Mouse (Mus musculus) midbrain, embryonic 12.5 days (tissue): ENCODE results near the gene Filip1l. TPM values are rescaled to one million over a fixed set of nuclear protein-coding genes. Genes with fewer than 3 reads are reported as not detected.

ENCODE experiments used
- ATAC-seq: fragments of 200-750 bp; cut with Nextera tagmentation; 2 replicates; pipeline ENCODE4 v1.8.0; 2017; ENCODE audit warnings: low read depth, moderate TSS enrichment, moderate library complexity; ENCODE audit not compliant: low FRiP score
- H3K27ac ChIP-seq: fragments of 300-500 bp; sonication (generic); replicated peaks from 2 replicates; pipeline ENCODE4 v1.5.1; 2016; ENCODE audit warnings: mild to moderate bottlenecking
- H3K27me3 ChIP-seq: fragments of 300-500 bp; sonication (generic); 2 replicates; pipeline ENCODE4 v1.6.1; 2016; ENCODE audit warnings: mild to moderate bottlenecking
- H3K36me3 ChIP-seq: fragments of 300-500 bp; sonication (generic); 2 replicates; pipeline ENCODE4 v1.6.1; 2016
- H3K4me1 ChIP-seq: fragments of 300-500 bp; sonication (generic); 2 replicates; pipeline ENCODE4 v1.6.1; 2016
- H3K4me2 ChIP-seq: fragments of 300-500 bp; sonication (generic); replicated peaks from 2 replicates; pipeline ENCODE4 v1.6.1; 2016; ENCODE audit warnings: mild to moderate bottlenecking, moderate library complexity
- H3K4me3 ChIP-seq: fragments of 300-500 bp; sonication (generic); 2 replicates; pipeline ENCODE4 v1.5.1; 2016; ENCODE audit warnings: mild to moderate bottlenecking
- H3K9ac ChIP-seq: fragments of 300-500 bp; sonication (generic); replicated peaks from 2 replicates; pipeline ENCODE4 v1.6.1; 2016; ENCODE audit warnings: mild to moderate bottlenecking, moderate library complexity
- H3K9me3 ChIP-seq: fragments of 300-500 bp; sonication (generic); 2 replicates; pipeline ENCODE4 v1.6.1; 2016; ENCODE audit warnings: mild to moderate bottlenecking
- WGBS: fragments of 180-500 bp; shearing (Covaris S2); methylation state at CpG from one replicate; pipeline ENCODE4 v1.1.7; 2016; 5-methylcytosine and 5-hydroxymethylcytosine counted together
- polyA plus RNA-seq: library from polyadenylated mRNA; unstranded; fragments of >200 nt; fragmentation: Nextera tagmentation; extraction: Ambion mirVana; gene quantifications from 2 replicates; pipeline ENCODE4 v1.2.1, GENCODE M21; 2016

Filip1l gene
- polyA plus RNA-seq, result 6.4 and 7.0 TPM in 2 replicates

DNA sequence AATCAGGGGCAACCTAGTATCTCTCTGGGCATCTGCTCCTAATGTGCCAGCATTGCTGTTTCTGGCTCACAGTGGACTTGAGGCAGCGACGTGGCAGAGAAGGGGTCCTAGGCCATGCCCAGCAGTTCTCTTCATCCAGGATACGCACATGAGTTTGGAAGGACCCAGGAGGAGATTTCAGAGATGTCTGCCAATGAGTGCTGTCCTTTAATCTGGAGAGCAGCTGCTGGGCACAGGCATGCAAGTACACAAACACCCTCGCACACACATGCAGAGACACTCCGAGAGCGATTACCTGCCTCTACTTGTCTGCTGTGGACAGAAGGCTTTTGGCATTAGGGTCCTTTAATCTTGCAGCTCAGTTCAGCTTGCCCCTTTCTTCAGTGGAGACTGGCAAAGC lies at the start of gene Filip1l:
Gene Filip1l (plus strand): TSS at position 343 of the 400 bp plus-strand sequence.
- Histone ChIP-seq H3K4me1 (peaks cover 15% of the 10 kb centered on the region; the same call in 1 of the 2 replicates), H3K27ac (no peak within 1 kb of the TSS), H3K9me3 (no peaks in the 10 kb centered on the region), H3K4me2 (no peak within 1 kb of the TSS), H3K4me3 (no peak within 1 kb of the TSS), H3K9ac (no peak within 1 kb of the TSS), H3K27me3 (no peaks in the 10 kb centered on the region), H3K36me3 (no peaks in the 10 kb centered on the region)
- no peak for ATAC-seq
- 85% methylated on average over 6 of the region's 6 CpGs for WGBS

DNA sequence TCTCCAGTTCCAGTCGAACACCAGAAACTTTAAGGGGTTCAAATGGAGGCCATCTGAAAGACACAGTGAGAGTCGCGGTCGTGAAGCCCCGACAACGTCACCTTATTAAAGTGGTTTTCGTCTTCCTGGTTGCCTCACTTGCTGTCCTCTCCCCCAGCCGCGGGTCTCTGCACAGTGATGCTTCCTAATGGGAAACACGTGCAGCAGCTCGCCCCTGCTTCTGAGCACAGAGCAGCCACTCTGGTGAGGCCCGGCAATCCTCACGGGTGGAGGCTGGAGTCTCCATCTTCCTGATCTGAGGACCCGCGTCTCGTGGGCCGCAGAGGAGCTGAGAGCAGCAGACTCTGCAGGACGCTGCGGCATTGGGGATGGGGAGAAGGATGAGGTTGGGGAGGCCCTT lies 49.2 kb upstream of the Filip1l start:
- Histone ChIP-seq H3K9me3 (no peaks in the 10 kb centered on the region), H3K4me2 (no peak overlapping the region), H3K4me3 (no peak overlapping the region), H3K27ac (no peak overlapping the region), H3K4me1 (no peaks in the 10 kb centered on the region), H3K27me3 (no peaks in the 10 kb centered on the region), H3K9ac (no peak overlapping the region), H3K36me3 (no peaks in the 10 kb centered on the region)
- WGBS, result 67% methylated on average over 19 of the region's 19 CpGs
- no peak for ATAC-seq

- ATAC-seq, result no peak
- no peaks in the 10 kb centered on the region for H3K4me1 ChIP-seq
- no peaks in the 10 kb centered on the region for H3K27me3 ChIP-seq
- no peak overlapping the region for H3K27ac ChIP-seq
- WGBS, result 80% methylated on average over 6 of the region's 6 CpGs
- H3K9me3 ChIP-seq, result no peaks in the 10 kb centered on the region
- H3K4me2 ChIP-seq, result no peak overlapping the region
- no peak overlapping the region for H3K9ac ChIP-seq
- no peak overlapping the region for H3K4me3 ChIP-seq
- no peaks in the 10 kb centered on the region for H3K36me3 ChIP-seq
These were observed 47.4 kb upstream of the Filip1l start for GRCm38 (mm10) chr16:57305463-57305862.

DNA sequence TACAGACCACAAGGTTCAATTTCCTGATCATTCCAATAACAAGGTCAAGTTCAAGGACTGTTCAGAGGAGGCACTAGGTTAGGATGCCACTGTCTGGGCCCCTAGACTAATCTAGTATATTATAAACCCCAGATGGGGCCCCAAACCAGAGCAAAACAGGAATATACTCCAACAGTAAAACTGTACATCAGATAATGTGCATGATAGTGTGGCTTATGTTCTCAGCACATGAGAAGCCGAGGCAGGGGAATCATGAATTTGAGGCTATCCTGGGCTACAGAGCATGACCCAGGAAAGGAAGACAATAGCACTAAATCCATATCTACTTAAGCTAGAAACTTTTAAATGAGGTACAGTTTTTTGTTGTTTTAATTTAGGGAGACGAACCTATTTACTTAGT lies 40.8 kb upstream of the Filip1l start:
- Histone ChIP-seq H3K4me1 (no peaks in the 10 kb centered on the region), H3K4me2 (no peak overlapping the region), H3K4me3 (no peak overlapping the region), H3K9me3 (no peaks in the 10 kb centered on the region), H3K27ac (no peak overlapping the region), H3K9ac (no peak overlapping the region), H3K36me3 (no peaks in the 10 kb centered on the region), H3K27me3 (no peaks in the 10 kb centered on the region)
- WGBS, result 87% methylated on average over 2 of the region's 2 CpGs
- no peak for ATAC-seq

- Histone ChIP-seq H3K36me3 (no peaks in the 10 kb centered on the region), H3K27ac (no peak overlapping the region), H3K4me3 (no peak overlapping the region), H3K9ac (no peak overlapping the region), H3K27me3 (no peaks in the 10 kb centered on the region), H3K4me2 (no peak overlapping the region), H3K9me3 (no peaks in the 10 kb centered on the region), H3K4me1 (no peaks in the 10 kb centered on the region)
- WGBS, result 96% methylated on average over 3 of the region's 3 CpGs
- no peak for ATAC-seq
These were observed 39.4 kb upstream of the Filip1l start for GRCm38 (mm10) chr16:57313487-57313886.

GRCm38 (mm10) chr16:57314236-57314635 lies 38.7 kb upstream of the Filip1l start:
- Histone ChIP-seq H3K9me3 (no peaks in the 10 kb centered on the region), H3K4me2 (no peak overlapping the region), H3K4me1 (no peaks in the 10 kb centered on the region), H3K9ac (no peak overlapping the region), H3K36me3 (no peaks in the 10 kb centered on the region), H3K4me3 (no peak overlapping the region), H3K27me3 (no peaks in the 10 kb centered on the region), H3K27ac (no peak overlapping the region)
- no peak for ATAC-seq
- WGBS, result 76% methylated on average over 3 of the region's 3 CpGs

GRCm38 (mm10) chr16:57315026-57315425 lies 37.9 kb upstream of the Filip1l start:
- Histone ChIP-seq H3K4me2 (no peak overlapping the region), H3K36me3 (no peaks in the 10 kb centered on the region), H3K4me1 (no peaks in the 10 kb centered on the region), H3K4me3 (no peak overlapping the region), H3K27ac (no peak overlapping the region), H3K9me3 (no peaks in the 10 kb centered on the region), H3K9ac (no peak overlapping the region), H3K27me3 (no peaks in the 10 kb centered on the region)
- ATAC-seq, result no peak
- WGBS, result 92% methylated on average over 9 of the region's 9 CpGs

DNA sequence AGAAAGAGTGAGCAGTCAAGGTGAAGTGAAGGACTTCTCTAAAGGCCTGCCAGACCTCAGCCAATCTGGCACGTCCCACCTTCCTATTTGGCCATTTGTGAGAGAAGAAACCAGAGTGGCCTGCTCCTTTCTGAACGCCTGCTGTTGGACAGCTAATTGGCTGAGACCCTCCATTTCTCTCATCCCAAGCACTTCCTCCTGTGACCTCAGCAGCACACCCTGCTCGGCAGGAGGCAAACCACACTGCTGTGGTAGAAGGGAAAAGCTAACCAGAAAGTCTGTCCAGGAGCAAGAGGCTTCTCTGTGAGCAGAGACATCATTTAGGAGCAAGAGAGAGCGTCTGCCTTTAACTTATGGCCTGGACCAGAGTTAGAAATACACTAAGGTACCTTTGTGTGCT lies 35.8 kb upstream of the Filip1l start:
- no peak for ATAC-seq
- Histone ChIP-seq H3K36me3 (no peaks in the 10 kb centered on the region), H3K4me3 (no peak overlapping the region), H3K27me3 (no peaks in the 10 kb centered on the region), H3K4me1 (no peaks in the 10 kb centered on the region), H3K9me3 (no peaks in the 10 kb centered on the region), H3K9ac (no peak overlapping the region), H3K4me2 (no peak overlapping the region), H3K27ac (no peak overlapping the region)
- 74% methylated on average over 4 of the region's 4 CpGs for WGBS

DNA sequence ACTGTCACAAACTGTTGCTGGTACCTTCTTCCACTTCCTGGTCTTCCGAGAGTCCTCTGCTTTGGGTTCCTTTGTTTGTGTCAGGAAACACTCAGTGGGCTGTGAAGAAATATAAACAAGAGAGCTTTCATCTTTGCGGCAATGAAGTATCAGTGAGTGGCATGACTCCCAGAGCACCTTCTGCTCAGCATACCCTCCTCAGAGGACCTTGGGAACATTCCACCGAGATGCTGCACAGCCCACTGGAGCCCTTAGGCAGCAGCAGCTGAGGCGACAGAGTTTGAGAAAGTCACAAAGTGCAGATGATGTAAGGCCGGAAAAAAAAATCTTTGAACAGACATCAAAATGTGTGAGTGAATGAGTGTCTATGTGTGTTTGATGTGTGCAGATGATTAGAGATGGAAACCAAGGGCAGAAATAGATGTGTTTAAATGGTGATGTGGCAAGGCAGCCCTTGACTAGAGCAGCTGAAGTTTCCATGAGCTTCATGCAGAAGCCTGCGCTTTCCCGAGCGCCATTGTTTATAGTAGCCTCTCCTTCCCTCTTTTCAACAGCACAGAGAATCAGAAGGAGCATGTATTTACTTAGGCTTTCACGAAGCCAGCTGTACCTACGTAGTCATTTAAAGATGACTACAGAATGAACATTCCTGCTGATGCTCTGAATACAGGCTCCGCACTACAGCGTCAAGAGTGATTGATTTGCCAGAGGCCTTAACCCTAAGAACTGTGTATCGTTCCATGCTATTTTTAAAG lies 34.8 kb upstream of the Filip1l start:
- no peak overlapping the region for H3K4me2 ChIP-seq
- H3K9ac ChIP-seq, result no peak overlapping the region
- H3K9me3 ChIP-seq, result no peaks in the 10 kb centered on the region
- 70% methylated on average over 13 of the region's 13 CpGs for WGBS
- ATAC-seq, result no peak
- H3K27me3 ChIP-seq, result no peaks in the 10 kb centered on the region
- no peak overlapping the region for H3K27ac ChIP-seq
- no peaks in the 10 kb centered on the region for H3K36me3 ChIP-seq
- no peaks in the 10 kb centered on the region for H3K4me1 ChIP-seq
- H3K4me3 ChIP-seq, result no peak overlapping the region

GRCm38 (mm10) chr16:57318637-57319125 lies 34.2 kb upstream of the Filip1l start:
- no peaks in the 10 kb centered on the region for H3K9me3 ChIP-seq
- no peaks in the 10 kb centered on the region for H3K36me3 ChIP-seq
- H3K27ac ChIP-seq, result no peak overlapping the region
- H3K4me2 ChIP-seq, result no peak overlapping the region
- H3K27me3 ChIP-seq, result no peaks in the 10 kb centered on the region
- WGBS, result 91% methylated on average over 8 of the region's 8 CpGs
- H3K4me1 ChIP-seq, result no peaks in the 10 kb centered on the region
- ATAC-seq, result no peak
- H3K9ac ChIP-seq, result no peak overlapping the region
- no peak overlapping the region for H3K4me3 ChIP-seq

DNA sequence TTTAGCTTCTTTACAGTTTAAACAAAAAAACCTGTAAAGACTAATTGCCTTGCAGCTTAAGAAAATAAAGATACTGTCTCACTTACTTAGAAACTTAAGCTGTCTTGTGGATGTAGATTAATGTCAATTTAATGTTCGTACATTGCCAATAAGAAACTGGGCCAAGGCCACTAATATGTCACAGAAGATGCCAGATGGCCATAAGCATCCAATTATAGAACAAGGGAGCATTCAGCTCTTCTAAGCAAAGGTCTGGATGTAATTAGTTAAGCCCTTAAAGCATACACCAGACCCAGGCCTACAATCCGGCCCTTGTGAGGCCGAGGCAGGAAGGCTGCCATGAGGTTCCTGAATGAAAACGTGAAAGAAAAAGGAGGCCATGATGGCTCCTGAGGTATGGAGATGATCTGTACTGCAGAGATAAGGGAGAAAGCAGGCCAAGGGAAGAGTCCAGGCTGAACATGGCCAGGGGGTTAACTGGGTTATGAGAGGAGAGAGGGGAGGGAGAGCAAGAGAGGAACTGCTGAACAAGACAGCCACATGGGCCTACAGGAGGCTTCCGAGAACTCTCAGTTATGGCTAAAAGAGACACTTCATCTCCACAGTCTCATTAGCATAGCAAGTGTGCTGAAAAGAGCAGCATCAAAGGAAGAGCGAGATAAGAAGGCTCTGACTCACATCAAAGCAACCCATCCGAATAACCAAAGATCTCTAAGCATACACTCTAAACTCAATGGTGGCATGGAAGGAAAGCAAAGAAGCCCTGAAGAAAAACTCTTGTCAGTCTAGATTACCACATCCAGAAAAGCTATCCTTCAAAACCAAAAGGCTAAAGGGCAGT lies 33.4 kb upstream of the Filip1l start:
- Histone ChIP-seq H3K27me3 (no peaks in the 10 kb centered on the region), H3K9ac (no peak overlapping the region), H3K4me2 (no peak overlapping the region), H3K4me1 (no peaks in the 10 kb centered on the region), H3K36me3 (no peaks in the 10 kb centered on the region), H3K4me3 (no peak overlapping the region), H3K27ac (no peak overlapping the region), H3K9me3 (no peaks in the 10 kb centered on the region)
- no peak for ATAC-seq
- 70% methylated on average over 7 of the region's 7 CpGs for WGBS

- Histone ChIP-seq H3K4me3 (no peak overlapping the region), H3K27me3 (no peaks in the 10 kb centered on the region), H3K4me1 (no peaks in the 10 kb centered on the region), H3K36me3 (no peaks in the 10 kb centered on the region), H3K9me3 (no peaks in the 10 kb centered on the region), H3K4me2 (no peak overlapping the region), H3K27ac (no peak overlapping the region), H3K9ac (no peak overlapping the region)
- WGBS, result 78% methylated on average over 7 of the region's 7 CpGs
- no peak for ATAC-seq
These were observed 25.9 kb upstream of the Filip1l start for GRCm38 (mm10) chr16:57326996-57327395.
